Mouse (Mus musculus) c-Kit-positive CD71-positive TER-119-positive erythroid progenitor cells, embryonic 14.5 days (primary cell): ENCODE measurements around the gene Uck1.

ENCODE experiments used
- DNase-seq: peaks from one replicate; pipeline ENCODE4 v3.0.0-alpha.2; 2013; ENCODE audit warnings: low spot score

The Uck1 gene

DNA sequence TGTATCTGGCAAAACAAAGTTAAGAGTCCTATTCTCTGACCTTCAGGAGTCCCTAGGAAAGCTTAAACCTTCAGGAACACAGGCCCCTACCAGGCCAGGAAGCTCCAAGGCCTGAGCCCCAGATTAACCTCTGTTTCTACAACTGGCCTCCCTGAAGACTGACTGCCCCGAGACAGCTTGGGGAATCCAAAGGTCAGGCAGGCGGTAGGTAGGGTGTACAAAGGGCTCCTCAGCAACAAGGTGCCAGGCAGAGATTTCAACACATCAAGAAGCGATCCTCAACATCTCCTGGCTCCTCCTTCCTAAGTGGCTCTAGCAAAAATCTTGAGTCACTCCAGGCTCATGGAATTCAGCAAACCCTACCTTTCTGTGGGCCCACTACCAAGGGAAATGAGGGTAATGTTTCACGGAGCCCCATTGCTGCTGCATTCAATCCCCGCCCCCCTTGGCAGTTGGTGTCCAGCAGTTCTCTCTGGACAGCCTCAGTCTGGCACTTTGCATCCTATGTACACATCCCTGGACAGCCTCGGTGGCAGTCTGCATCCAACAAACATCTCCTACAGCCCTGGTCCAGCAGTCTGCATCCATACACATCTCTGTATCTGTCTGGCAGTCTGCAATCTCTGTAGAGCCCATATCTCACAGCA lies 949 bp downstream of the Uck1 start:
- no peak for DNase-seq

GRCm38 (mm10) chr2:32256273-32256672 lies 3.7 kb downstream of the Uck1 start:
- DNase-seq = no peak

DNA sequence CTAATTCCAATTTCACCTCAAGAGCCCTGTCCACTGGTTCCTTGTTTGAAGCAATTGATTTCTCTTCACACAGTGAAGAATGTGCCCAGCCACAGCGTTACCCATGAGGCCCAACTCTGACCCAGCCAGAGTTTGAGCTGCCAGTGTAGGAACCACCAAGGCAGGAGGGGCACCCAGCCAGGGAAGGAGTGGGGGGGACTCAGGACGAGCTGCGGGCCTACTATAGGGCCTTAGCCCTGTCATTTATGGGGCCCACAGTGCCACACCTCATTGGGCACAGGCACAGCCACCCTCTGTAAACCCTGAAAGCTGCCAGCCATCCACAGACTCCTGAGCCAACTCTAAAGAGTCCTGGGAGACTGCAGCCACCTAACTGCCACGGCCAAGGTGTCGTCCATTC lies 5.4 kb downstream of the Uck1 start:
- no peak for DNase-seq

- DNase-seq = no peak
These were observed 6.6 kb downstream of the Uck1 start for GRCm38 (mm10) chr2:32253352-32253751.

- DNase-seq = no peak
These were observed 7.3 kb downstream of the Uck1 start for GRCm38 (mm10) chr2:32252658-32253057.

DNA sequence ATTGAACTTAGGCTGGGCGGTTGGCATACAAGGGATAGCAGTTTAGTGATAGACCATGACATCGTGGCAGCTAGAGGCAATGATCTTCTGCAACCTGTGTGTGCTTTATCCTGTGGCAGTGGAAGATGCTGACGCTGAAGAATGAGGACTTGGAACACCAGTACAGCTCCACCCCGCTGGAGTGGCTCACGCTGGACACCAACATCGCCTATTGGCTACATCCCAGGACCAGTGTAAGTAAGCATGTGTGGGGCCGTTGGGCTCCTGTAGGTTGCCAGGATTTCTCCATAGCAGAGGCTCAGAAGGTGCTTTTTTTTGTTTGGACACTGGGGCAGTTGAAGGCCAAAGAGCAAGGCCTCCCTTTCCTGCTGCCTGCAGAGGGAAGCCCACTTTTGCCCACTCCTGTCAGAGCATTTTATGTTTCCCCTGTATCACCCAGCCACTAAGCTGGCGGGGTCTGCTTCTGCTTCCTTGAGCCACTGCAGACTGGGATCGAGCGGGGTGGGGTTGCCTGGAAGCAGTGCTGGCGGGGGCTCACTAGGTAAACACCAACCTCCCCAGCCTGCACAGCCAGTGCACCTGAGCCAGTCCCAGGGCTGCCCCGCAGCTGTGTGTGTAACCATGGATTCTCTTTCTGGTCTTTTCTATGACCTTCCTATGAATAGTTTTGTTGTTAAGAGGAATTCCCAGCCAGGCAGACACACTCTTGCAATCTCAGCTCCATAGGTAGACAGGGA lies 8.0 kb downstream of the Uck1 start:
- DNase-seq = no peak

- no peak for DNase-seq
These were observed 11.3 kb downstream of the Uck1 start for GRCm38 (mm10) chr2:32248377-32249361.

GRCm38 (mm10) chr2:32246741-32247140 lies 13.2 kb downstream of the Uck1 start:
- DNase-seq = no peak

GRCm38 (mm10) chr2:32242986-32243385 lies 17.0 kb downstream of the Uck1 start:
- no peak for DNase-seq

DNA sequence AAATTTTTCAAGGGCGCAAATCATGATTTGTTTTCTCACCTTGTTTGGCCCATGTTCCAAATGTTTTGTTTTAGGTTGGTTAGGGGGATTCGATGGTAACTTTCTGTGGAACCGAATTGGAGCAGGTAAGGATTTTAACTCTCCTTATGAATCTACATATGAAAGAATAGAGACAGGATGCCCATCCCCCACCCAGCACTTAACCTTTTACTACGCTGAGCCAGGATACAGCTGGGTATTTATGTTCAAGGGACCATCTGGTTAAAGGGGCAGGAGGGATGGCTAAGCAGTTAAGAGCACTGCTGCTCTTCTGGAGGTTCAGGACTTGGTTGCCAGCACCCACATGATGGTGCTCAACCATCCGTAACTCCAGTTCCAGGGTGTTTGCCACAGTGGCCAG lies 19.4 kb downstream of the Uck1 start:
- DNase-seq = no peak

DNA sequence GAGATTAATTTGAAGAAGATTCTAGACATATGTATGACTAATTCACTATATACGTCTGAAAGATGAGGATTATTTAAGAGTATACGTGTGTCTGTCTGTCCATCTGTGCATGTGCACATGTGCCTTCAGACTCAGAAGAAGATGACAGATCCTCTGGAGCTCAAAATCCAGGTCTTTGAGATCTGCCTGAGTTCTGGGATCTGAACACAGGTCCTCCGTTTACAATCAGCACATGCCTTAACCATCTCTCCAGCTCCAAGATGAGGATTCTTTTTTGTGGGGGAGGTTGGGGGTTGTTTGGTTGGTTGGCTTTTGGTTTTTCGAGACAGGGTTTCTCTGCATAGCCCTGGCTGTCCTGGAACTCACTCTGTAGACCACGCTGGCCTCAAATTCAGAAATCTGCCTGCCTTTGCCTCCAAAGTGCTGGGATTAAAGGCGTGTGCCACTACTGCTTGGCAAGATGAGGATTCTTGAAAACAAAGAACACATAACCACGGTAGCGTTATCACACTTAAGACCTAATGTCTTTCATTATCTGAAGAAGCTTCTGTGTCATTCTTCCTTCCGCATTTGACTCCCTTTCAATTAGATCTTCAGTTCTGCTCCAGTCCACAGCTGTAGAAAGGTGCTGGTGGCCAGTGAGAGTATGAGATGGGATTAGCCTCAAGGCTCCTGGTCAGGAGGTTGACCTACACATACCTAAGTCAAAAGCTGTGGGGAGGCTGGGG lies 21.1 kb downstream of the Uck1 start:
- no peak for DNase-seq

DNA sequence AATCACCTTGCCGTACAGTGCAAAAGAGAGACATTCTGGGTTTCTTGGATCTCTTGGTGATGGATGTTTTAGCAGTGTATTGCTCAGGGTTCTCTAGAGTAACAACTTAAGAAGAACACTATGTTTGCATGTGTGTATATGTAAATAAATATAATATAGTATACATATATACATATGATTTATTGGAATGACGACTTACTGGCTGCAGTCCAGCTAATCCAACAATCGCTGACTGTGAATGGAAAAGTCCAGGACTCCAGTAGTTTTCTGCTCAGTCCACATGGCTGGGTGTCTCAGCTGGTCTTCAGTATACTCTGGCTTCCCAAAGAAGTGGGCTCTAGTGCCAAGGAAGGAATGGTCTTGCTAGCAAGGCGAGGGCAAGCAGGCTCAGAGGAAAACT lies 22.4 kb downstream of the Uck1 start:
- DNase-seq = no peak

DNA sequence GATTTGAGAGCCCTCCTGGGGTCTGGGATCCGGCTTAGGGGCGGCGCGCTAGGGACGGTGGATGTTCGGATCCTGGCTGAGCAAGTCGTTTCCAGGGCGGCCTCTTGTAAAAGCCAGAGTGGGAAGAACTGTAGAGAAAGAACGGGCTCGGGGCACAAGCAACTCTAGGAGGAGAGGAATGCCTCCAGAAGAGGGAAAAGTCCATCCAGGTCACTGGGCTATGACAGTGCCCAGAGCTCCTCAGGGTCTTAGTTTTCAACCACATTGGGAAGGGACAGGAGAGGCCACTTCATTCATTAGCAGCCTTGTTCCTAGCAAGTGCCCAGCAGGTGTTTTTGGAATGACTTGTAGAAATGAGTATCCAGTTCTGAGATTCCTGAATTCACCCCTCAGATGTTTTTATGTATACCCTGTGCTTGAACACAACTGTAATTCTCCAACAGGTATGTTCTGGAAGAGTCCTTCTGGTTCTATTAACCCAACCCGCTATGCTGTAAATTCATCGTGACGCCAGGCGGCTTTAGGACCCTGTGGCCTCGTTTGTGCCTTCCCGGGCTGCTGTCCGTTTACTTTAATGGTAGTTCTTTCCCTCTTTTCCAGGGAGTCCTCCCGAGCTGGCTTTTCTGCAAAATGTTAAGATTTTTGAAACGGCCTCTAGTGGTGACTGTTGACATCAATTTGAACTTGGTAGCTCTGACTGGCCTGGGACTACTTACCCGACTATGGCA lies 23.0 kb downstream of the Uck1 start:
- DNase-seq = peak; percentile 58

GRCm38 (mm10) chr2:32235886-32236759 lies 23.8 kb downstream of the Uck1 start, which contains the start of gene Pomt1:
TSS of gene Pomt1 (plus strand) at chr2:32236590.
- peak; percentile 93 for DNase-seq

GRCm38 (mm10) chr2:32235433-32235832 lies 24.5 kb downstream of the Uck1 start:
- no peak for DNase-seq

DNA sequence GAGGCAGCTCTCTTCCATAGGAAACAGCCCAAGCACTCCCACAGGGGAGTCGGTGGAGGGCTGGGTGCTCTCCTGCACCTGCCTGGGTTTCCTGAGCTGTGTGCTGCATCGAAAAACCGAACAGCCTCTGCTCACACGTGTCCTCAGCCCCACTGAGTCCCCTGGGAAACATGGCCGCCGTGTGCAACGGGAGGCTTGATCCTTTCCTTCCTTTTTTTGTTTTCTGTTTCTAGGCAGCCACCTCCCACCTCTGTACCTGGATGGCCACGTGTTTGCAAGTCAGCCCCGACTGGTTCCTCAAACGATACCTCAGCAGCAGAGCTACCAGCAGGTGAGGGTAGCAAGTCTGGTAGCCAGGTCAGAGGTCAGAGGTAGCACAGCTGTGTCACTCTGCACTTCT lies 37.9 kb downstream of the Uck1 start:
- no peak for DNase-seq

DNA sequence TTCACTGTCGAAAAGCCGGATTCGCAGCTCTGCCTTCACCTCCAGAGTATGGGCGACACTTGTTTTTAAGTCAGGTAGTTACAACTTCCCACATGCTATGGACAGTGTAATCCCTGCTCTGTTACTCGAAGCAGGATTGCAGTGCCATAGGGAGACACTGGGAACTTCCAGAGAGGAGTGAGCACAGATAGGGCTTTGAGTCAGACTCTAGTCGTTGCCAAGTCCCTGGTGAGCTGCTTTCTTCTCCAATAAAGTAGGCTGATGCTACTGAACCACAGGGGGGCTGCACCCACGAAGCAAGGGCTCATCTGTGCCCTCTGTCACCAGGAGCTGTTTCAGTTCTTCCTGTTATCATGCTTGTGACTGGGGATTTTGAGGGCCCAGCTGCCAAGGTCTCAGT lies 38.4 kb downstream of the Uck1 start:
- DNase-seq = no peak

GRCm38 (mm10) chr2:32220969-32221368 lies 39.0 kb downstream of the Uck1 start:
- DNase-seq = no peak

DNA sequence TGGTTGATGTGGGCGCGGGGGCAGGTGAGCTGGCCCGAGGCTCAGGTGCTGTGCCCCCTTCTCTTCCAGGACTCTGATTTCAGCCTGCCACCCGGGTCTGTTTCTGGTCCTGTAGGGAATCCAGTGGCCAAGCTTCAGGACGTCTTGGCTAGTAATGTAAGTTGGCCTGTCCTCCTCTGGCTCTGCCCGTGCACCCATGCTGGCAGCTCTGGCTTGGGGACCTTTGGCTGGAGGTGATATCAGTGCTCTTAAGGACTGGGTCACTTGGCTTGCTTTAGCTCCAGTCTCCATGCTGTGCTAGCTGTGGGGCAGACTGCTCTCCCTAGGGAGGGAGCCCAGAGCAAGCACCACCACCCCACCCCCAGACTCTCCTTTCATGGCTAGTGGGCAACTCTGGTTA lies 39.9 kb downstream of the Uck1 start:
- DNase-seq = no peak

DNA sequence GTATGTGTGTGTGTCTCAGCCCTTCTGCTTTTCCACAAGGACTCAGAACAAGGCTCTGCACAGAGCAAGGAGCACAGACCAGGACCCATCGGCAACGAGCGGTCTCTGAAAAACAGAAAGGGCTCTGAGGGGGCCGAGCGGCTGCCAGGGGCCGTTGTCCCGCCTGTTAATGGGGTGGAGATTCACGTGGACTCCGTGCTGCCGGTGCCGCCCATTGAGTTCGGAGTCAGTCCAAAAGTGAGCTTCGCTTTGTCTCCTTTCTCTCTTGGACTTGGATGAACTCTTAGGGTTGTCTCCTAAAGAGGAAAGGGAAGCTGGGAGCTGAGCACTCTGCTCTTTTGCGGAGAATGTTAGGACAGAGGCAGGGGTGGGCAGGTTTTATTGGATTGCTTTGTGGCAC lies 40.5 kb downstream of the Uck1 start:
- DNase-seq = no peak
